Mouse (Mus musculus): ENCODE measurements around the gene Vmn1r130. TPM values are rescaled to one million over a fixed set of nuclear protein-coding genes. Genes with fewer than 3 reads are reported as not detected.

The Vmn1r130 gene
- not detected in 2 replicates for polyA plus RNA-seq (2012; rRNA removed)

GRCm38 (mm10) chr7:21511480-21511879, at the start of gene Vmn1r130:
Vmn1r130 (plus strand) TSS chr7:21511780.

GRCm38 (mm10) chr7:21545990-21546389, 34.4 kb downstream of the Vmn1r130 start, which contains the start of gene Vmn1r131:
Vmn1r131 (minus strand) TSS chr7:21546090.

Other genes with a start within 250 kb of the Vmn1r130 start
- gene Vmn1r125, start 239.6 kb upstream of the Vmn1r130 start, polyA plus RNA-seq (2012; rRNA removed): not detected in 2 replicates
- gene Vmn1r126, start 210.3 kb upstream of the Vmn1r130 start, polyA plus RNA-seq (2012; rRNA removed): not detected in 2 replicates
- gene Vmn1r127, start 191.9 kb upstream of the Vmn1r130 start, polyA plus RNA-seq (2012; rRNA removed): not detected in 2 replicates
- gene Vmn1r128, start 162.4 kb upstream of the Vmn1r130 start, polyA plus RNA-seq (2012; rRNA removed): not detected in 2 replicates
- gene Vmn1r129, start 150.5 kb upstream of the Vmn1r130 start, polyA plus RNA-seq (2012; rRNA removed): not detected in 2 replicates
- not detected in 2 replicates for gene Gm6882, start 79.0 kb upstream of the Vmn1r130 start, polyA plus RNA-seq (2012; rRNA removed)
- not detected in 2 replicates for gene Vmn1r131, start 34.3 kb downstream of the Vmn1r130 start, polyA plus RNA-seq (2012; rRNA removed)
- not detected in 2 replicates for gene Vmn1r132, start 102.3 kb downstream of the Vmn1r130 start, polyA plus RNA-seq (2012; rRNA removed)
- gene Gm4175, start 249.7 kb downstream of the Vmn1r130 start, polyA plus RNA-seq (2012; rRNA removed): not detected in 2 replicates

Data from ovary, adult 2 months (tissue).